Mouse (Mus musculus) neural tube, embryonic 12.5 days (tissue): ENCODE results near the gene Serpine1. TPM values are rescaled to one million over a fixed set of nuclear protein-coding genes. Genes with fewer than 3 reads are reported as not detected.

Source experiments
- ATAC-seq: fragments of 200-750 bp; cut with Nextera tagmentation; 2 replicates; pipeline ENCODE4 v1.8.0; 2017; ENCODE audit warnings: low read depth, mild to moderate bottlenecking, moderate TSS enrichment, moderate library complexity; ENCODE audit not compliant: low FRiP score
- H3K27ac ChIP-seq: fragments of 300-500 bp; sonication (generic); 2 replicates; pipeline ENCODE4 v1.5.1; 2016
- H3K27me3 ChIP-seq: fragments of 300-500 bp; sonication (generic); replicated peaks from 2 replicates; pipeline ENCODE4 v1.6.1; 2016; ENCODE audit warnings: mild to moderate bottlenecking
- H3K36me3 ChIP-seq: fragments of 300-500 bp; sonication (generic); 2 replicates; pipeline ENCODE4 v1.6.1; 2016; ENCODE audit warnings: mild to moderate bottlenecking
- H3K4me1 ChIP-seq: fragments of 300-500 bp; sonication (generic); 2 replicates; pipeline ENCODE4 v1.6.1; 2016
- H3K4me2 ChIP-seq: fragments of 300-500 bp; sonication (generic); replicated peaks from 2 replicates; pipeline ENCODE4 v1.6.1; 2016; ENCODE audit warnings: mild to moderate bottlenecking
- H3K4me3 ChIP-seq: fragments of 300-500 bp; sonication (generic); 2 replicates; pipeline ENCODE4 v1.5.1; 2016
- H3K9ac ChIP-seq: fragments of 300-500 bp; sonication (generic); 2 replicates; pipeline ENCODE4 v1.6.1; 2016; ENCODE audit warnings: mild to moderate bottlenecking
- H3K9me3 ChIP-seq: fragments of 300-500 bp; sonication (generic); 2 replicates; pipeline ENCODE4 v1.6.1; 2016; ENCODE audit warnings: mild to moderate bottlenecking
- WGBS: fragments of 180-500 bp; shearing (Covaris S2); methylation state at CpG from one replicate; pipeline ENCODE4 v1.1.7; 2016; 5-methylcytosine and 5-hydroxymethylcytosine counted together
- polyA plus RNA-seq: library from polyadenylated mRNA; unstranded; fragments of >200 nt; fragmentation: Nextera tagmentation; extraction: Ambion mirVana; gene quantifications from 2 replicates; pipeline ENCODE4 v1.2.1, GENCODE M21; 2016

The Serpine1 gene
- polyA plus RNA-seq, 1 experiment from 2014 or later, result 0.11 TPM

DNA sequence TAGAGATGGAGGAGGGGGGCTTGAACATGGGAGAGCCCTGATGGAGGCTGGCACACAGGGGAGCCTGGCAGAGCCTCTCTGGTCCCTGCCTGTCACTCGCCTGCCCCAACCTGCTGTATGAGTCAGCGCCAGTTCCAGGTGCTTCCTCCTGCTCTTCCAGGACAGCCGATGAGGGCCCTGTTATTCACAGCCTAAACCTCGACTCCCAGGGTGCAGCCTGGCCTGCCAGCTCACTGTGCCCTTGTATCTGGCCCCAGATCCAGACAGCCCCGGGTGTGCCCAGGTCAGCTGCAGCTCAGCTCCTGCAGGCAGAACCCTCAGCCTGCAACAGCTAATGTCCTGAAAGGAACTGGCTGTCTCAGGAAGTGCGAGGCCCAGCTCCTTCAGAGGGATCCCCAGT lies 19.5 kb upstream of the Serpine1 start:
- WGBS, result 63% methylated on average over 6 of the region's 6 CpGs
- no peak overlapping the region for H3K4me3 ChIP-seq
- no peak overlapping the region for H3K4me2 ChIP-seq
- H3K9me3 ChIP-seq, result no peaks in the 10 kb centered on the region
- no peaks in the 10 kb centered on the region for H3K36me3 ChIP-seq
- no peaks in the 10 kb centered on the region for H3K27me3 ChIP-seq
- H3K4me1 ChIP-seq, result no peaks in the 10 kb centered on the region
- ATAC-seq, result no peak
- H3K27ac ChIP-seq, result no peak overlapping the region
- H3K9ac ChIP-seq, result no peak overlapping the region

DNA sequence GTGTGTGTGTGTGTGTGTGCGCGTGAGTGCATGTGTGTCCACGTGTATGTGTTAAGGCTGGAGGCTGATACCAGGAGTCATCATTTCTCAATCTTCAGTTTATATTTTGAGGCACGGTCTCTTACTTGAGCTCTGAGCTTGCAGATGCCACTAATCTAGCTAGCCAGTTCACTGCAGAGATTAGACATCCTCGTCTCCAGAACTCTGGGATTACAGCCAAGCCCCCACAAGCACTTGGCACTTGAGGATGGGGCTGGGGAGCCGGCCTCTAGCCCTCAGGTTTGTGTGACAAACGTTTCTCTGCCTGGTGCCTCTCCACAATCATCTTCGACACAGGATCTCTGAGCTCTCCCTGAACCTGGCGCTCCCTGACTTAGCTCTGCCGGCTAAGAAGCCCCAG lies 18.8 kb upstream of the Serpine1 start:
- no peak overlapping the region for H3K4me3 ChIP-seq
- ATAC-seq, result no peak
- WGBS, result 84% methylated on average over 10 of the region's 10 CpGs

DNA sequence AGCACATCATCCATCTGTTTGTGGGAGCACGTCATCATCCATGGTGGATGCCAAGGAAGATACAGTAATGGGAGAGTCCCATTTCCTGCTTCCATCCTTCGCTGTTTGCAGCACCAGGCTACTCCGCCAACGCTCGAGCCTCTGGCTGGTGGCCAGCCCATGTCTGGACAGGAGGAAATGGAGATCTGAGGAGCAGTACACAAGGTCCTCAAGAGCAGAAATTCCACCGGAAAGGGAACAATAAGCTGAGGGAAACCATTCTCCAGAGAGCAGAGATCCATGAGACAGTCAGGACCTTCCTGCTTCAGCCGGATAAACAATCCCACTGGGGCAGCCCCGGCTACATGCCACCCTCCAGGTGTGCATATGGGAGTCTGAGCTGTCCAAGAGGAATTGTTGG lies 15.3 kb upstream of the Serpine1 start:
- no peak for ATAC-seq
- Histone ChIP-seq H3K9me3 (no peaks in the 10 kb centered on the region), H3K4me2 (no peak overlapping the region), H3K36me3 (no peaks in the 10 kb centered on the region), H3K9ac (no peak overlapping the region), H3K4me1 (no peaks in the 10 kb centered on the region), H3K27me3 (no peaks in the 10 kb centered on the region), H3K27ac (no peak overlapping the region), H3K4me3 (no peak overlapping the region)
- 91% methylated on average over 8 of the region's 8 CpGs for WGBS

More for the DNA sequence above, 18.8 kb upstream of the Serpine1 start:
- Histone ChIP-seq H3K4me1 (no peaks in the 10 kb centered on the region), H3K4me2 (no peak overlapping the region), H3K9me3 (no peaks in the 10 kb centered on the region), H3K27ac (no peak overlapping the region), H3K36me3 (no peaks in the 10 kb centered on the region), H3K27me3 (no peaks in the 10 kb centered on the region), H3K9ac (no peak overlapping the region)

DNA sequence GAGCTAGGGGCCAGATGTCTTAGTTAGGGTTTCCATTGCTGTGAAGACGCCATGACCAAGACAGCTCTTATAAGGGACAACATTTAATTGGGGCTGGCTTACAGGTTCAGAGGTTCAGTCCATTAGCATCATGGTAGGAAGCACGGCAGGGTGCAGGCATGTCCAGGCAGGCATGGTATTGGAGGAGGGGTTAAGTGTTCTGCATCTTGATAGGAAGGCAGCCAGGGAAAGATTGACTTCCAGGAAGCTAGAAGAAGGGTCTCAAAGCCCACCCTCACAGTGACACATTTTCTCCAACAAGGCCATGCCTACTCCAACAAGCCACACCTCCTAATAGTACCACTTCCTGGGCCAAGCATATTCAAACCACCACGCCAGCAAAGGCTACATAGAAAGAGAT lies 13.7 kb upstream of the Serpine1 start:
- Histone ChIP-seq H3K27ac (no peak overlapping the region), H3K9ac (no peak overlapping the region), H3K4me1 (no peaks in the 10 kb centered on the region), H3K4me3 (no peak overlapping the region), H3K27me3 (no peaks in the 10 kb centered on the region), H3K36me3 (no peaks in the 10 kb centered on the region), H3K9me3 (no peaks in the 10 kb centered on the region), H3K4me2 (no peak overlapping the region)
- no peak for ATAC-seq
- WGBS, result 87% methylated on average over 3 of the region's 3 CpGs

DNA sequence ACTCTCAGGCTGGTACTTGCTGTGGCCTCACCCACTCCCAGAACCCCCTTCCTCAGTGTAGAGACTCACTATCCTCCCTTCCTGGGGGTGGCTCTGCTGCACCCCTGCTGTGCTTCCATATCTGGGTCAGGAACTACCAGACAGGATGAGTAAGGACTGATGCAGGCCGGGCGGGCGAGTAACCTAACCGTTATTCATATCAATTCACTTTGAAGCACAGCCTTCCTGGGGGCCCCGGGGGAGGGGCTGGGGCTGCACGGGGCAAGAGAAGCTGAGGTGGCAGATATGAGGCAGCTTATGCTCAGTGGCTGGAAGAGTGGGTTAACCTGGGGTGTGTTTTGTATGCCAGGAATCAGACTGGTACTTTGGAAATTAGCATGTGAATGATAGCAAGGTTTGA lies 13.0 kb upstream of the Serpine1 start:
- no peaks in the 10 kb centered on the region for H3K9me3 ChIP-seq
- H3K27ac ChIP-seq, result no peak overlapping the region

DNA sequence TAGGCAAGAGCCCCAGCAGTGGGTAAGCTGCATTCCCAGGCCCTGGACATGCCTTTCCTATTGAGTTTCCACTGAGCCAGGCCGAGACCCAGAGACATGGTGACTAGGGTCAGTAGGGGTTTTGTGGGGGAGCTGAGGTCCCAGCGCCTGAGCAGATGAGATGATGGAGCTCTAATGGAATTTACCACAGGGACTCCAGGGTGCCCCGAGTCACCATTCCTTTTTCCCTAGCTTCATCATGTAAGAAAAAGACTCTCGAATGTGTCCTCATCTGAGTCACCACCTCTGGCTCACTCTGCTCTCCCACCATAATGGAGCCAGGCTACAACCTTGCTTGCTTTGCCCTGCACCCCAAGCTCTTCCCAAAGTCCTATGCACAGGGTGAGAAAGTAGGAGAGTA lies 11.0 kb upstream of the Serpine1 start:
- no peak overlapping the region for H3K9ac ChIP-seq
- no peak overlapping the region for H3K27ac ChIP-seq
- no peaks in the 10 kb centered on the region for H3K4me1 ChIP-seq
- no peaks in the 10 kb centered on the region for H3K36me3 ChIP-seq
- ATAC-seq, result no peak
- WGBS, result 83% methylated on average over 4 of the region's 4 CpGs
- H3K9me3 ChIP-seq, result no peaks in the 10 kb centered on the region
- H3K4me2 ChIP-seq, result no peak overlapping the region
- no peaks in the 10 kb centered on the region for H3K27me3 ChIP-seq
- H3K4me3 ChIP-seq, result no peak overlapping the region

More for the DNA sequence above, 13.0 kb upstream of the Serpine1 start:
- Histone ChIP-seq H3K4me1 (no peaks in the 10 kb centered on the region), H3K4me3 (no peak overlapping the region), H3K27me3 (no peaks in the 10 kb centered on the region), H3K9ac (no peak overlapping the region), H3K4me2 (no peak overlapping the region), H3K36me3 (no peaks in the 10 kb centered on the region)
- WGBS, result 83% methylated on average over 6 of the region's 6 CpGs
- ATAC-seq, result no peak

DNA sequence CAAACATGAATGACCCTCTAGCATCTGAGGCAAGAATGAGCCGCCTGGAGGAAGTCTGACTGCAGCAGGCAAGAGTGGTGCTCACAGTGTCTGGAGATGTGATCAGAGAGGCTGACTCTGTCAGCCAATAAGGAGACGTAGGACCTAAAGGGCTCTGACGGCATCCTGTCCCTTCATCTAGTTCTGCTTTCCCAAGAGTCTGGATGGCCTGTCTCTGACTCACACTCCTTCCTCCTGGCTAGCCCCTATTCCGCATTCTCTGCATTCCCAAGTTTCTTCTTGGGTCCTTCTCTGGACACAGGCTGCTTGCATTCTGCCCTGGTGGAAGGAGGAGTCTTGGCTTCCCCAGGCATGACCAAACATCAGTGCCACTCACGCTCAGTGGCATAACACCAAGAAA lies 7.8 kb upstream of the Serpine1 start:
- H3K4me1 ChIP-seq, result no peaks in the 10 kb centered on the region
- no peaks in the 10 kb centered on the region for H3K36me3 ChIP-seq
- H3K9me3 ChIP-seq, result no peaks in the 10 kb centered on the region
- H3K4me3 ChIP-seq, result no peak overlapping the region
- H3K9ac ChIP-seq, result no peak overlapping the region
- WGBS, result 67% methylated on average over 5 of the region's 5 CpGs
- ATAC-seq, result no peak
- no peaks in the 10 kb centered on the region for H3K27me3 ChIP-seq
- H3K27ac ChIP-seq, result no peak overlapping the region
- H3K4me2 ChIP-seq, result no peak overlapping the region

DNA sequence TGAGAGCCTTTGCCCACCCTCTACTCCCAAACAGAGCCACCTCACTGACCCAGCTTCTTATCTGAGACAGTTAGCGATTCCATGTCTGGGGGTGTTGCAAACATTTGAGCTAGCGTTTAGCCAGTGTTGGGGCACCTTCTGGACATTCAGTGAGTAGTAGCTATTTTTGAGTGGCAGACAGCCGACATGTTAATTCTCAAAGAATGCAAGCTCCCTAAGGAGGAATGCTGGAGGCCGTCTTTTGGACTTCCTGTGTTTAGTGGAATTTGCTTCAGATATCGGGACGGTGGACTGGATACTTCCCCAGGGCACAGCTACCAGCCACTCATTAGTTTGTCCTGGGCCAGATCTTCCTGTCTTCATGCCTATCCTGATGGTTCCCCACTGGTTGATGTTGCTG lies 6.5 kb upstream of the Serpine1 start:
- Histone ChIP-seq H3K4me1 (no peaks in the 10 kb centered on the region), H3K27me3 (no peaks in the 10 kb centered on the region), H3K4me2 (no peak overlapping the region), H3K36me3 (no peaks in the 10 kb centered on the region), H3K27ac (no peak overlapping the region), H3K9ac (no peak overlapping the region), H3K9me3 (no peaks in the 10 kb centered on the region), H3K4me3 (no peak overlapping the region)
- WGBS, result 77% methylated on average over 6 of the region's 6 CpGs
- ATAC-seq, result no peak

DNA sequence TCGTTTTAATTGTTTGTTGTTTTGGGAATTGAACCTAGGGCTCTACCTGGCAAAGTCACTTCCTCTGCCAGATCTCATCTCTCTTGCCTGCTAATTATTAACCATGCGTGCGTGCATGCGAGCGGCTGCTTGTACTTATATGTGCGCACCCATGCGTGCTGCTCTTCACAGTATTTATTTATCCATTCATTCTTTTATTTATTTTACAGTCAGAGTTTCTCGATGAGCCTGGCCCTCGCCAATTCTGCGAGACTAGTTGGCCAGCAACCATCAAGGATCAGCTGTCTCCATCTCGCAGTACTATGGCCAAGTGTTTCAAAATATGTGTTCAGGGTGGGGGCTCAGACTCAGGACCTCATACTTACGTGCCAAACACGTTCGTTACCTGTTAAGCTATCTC lies 6.0 kb upstream of the Serpine1 start:
- 87% methylated on average over 14 of the region's 14 CpGs for WGBS
- H3K4me1 ChIP-seq, result no peaks in the 10 kb centered on the region
- H3K4me2 ChIP-seq, result no peak overlapping the region
- H3K9me3 ChIP-seq, result no peaks in the 10 kb centered on the region
- no peak overlapping the region for H3K27ac ChIP-seq
- no peaks in the 10 kb centered on the region for H3K27me3 ChIP-seq
- no peak overlapping the region for H3K9ac ChIP-seq
- H3K36me3 ChIP-seq, result no peaks in the 10 kb centered on the region
- ATAC-seq, result no peak
- H3K4me3 ChIP-seq, result no peak overlapping the region

DNA sequence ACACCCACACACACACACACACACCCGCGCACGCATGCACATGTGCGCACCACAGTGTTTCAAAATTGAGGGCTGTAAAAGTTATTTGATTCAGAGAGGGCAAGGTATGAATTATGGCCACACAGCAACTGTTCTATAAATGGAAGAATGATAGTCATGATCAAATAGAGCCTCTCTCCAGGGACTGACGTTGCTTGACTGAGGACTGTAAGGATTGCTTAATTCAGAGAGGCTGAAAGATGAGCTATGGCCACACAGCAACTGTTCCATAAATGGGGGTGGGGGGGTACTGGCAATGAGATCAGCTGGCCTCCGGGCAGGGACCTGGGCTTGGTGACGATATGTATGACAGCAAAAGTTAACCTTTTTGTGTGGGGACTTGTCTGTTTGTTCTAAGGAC lies 5.1 kb upstream of the Serpine1 start:
- no peaks in the 10 kb centered on the region for H3K9me3 ChIP-seq
- H3K4me2 ChIP-seq, result no peak overlapping the region
- H3K27ac ChIP-seq, result no peak overlapping the region
- WGBS, result 90% methylated on average over 7 of the region's 7 CpGs
- H3K36me3 ChIP-seq, result no peaks in the 10 kb centered on the region
- no peaks in the 10 kb centered on the region for H3K27me3 ChIP-seq
- 0 out of 2 replicates have a peak, but pooled peaks cover 3% of the 10 kb centered on the region for H3K4me1 ChIP-seq
- no peak overlapping the region for H3K4me3 ChIP-seq
- no peak overlapping the region for H3K9ac ChIP-seq
- ATAC-seq, result no peak

DNA sequence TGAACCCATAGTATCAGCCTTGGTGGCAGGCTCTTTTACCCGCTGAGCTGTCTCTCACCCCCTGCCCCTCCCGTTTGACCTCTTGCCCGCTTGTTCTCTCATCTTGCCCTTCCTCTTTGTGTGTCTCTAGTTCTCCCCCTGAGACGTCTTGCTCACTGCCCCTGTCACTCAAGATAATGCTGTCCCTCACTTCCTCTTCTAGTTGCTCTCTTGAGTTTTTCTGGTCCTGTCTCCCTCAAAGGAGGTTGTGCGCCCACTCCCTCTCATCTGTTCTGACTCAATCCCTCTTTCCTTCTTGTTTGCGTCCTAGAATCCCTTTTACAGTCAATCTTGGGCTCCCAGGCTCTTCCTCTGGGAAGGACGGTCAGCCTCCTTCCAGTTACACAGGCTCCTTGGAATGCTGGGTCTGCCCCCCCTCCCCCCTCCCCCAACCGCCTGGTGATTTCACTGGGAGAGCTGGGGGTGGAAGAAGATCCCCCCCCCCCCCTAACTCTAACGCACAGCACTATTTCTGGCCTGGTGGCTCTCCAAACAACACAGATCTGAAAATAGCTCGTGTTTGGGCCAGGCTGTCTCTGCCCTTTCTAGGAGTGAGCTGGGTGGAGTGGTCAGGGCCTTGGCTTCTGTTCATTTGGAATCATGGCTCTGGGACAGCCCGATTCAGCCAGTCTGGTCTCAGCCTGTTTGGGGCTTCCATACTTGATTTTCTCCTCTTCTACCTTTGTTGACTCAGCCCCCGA lies 4.3 kb upstream of the Serpine1 start:
- H3K4me1 ChIP-seq, result 0 out of 2 replicates have a peak, but pooled peaks cover 6% of the 10 kb centered on the region
- H3K27ac ChIP-seq, result no peak overlapping the region
- H3K4me3 ChIP-seq, result no peak overlapping the region
- 54% methylated on average over 12 of the region's 12 CpGs for WGBS
- no peaks in the 10 kb centered on the region for H3K27me3 ChIP-seq
- no peaks in the 10 kb centered on the region for H3K9me3 ChIP-seq
- no peak overlapping the region for H3K4me2 ChIP-seq
- ATAC-seq, result no peak
- no peaks in the 10 kb centered on the region for H3K36me3 ChIP-seq
- H3K9ac ChIP-seq, result no peak overlapping the region

DNA sequence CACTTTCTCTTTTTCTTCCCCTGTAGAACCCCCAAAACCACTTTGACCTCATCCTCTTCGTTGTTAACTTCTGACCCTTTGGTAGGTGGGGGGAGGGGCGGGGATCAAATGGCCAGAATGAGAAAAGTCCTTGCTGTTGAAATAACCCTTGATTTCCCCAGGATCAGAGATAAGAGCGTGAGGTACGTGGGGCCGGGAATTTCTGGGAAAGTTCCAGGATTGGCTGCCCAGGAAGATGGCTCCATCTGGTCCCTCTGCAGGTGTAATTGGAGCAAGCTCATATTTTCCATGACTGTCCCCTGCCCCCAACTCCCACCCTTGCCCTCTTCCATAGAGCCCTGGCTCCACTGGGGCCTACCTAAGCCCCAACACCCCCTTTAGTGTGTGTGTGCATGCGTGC lies 3.7 kb upstream of the Serpine1 start:
- H3K27ac ChIP-seq, result no peak overlapping the region
- H3K36me3 ChIP-seq, result no peaks in the 10 kb centered on the region
- 0 out of 2 replicates have a peak, but pooled peaks cover 6% of the 10 kb centered on the region for H3K4me1 ChIP-seq
- no peaks in the 10 kb centered on the region for H3K9me3 ChIP-seq
- no peak for ATAC-seq
- H3K27me3 ChIP-seq, result no peaks in the 10 kb centered on the region
- no peak overlapping the region for H3K9ac ChIP-seq
- 77% methylated on average over 6 of the region's 6 CpGs for WGBS
- H3K4me3 ChIP-seq, result no peak overlapping the region
- H3K4me2 ChIP-seq, result no peak overlapping the region

DNA sequence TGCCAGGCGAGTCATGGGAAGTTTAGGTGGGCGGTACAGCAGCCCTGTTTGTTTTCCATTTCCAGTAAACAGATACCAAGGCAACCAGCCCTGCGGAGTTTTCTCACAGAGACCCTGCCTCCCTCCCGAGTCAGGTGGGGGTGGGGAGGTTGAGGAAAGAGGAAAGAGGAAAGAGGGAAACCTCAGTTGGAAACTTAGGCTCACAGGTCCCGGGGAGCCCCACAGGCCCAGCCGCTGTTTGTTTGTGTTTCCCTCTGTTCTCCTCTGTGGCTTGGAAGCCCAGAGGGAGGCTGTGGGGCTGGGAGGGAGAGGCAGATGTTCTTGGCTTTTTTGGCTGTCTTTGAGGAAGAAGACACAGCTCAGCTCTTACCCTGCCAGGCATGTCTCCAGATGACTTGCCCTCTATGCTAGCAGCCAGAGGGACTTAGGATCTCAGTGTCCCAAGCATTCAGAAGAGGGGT lies 2.2 kb upstream of the Serpine1 start:
- no peak overlapping the region for H3K4me2 ChIP-seq
- WGBS, result 47% methylated on average over 6 of the region's 6 CpGs
- H3K27me3 ChIP-seq, result no peaks in the 10 kb centered on the region
- H3K4me1 ChIP-seq, result 0 out of 2 replicates have a peak, but pooled peaks cover 6% of the 10 kb centered on the region
- no peak for ATAC-seq
- H3K4me3 ChIP-seq, result no peak overlapping the region
- H3K9ac ChIP-seq, result no peak overlapping the region
- no peak overlapping the region for H3K27ac ChIP-seq
- no peaks in the 10 kb centered on the region for H3K36me3 ChIP-seq
- no peaks in the 10 kb centered on the region for H3K9me3 ChIP-seq
